Mouse (Mus musculus): ENCODE measurements around the gene Creld2.

Gene Creld2

DNA sequence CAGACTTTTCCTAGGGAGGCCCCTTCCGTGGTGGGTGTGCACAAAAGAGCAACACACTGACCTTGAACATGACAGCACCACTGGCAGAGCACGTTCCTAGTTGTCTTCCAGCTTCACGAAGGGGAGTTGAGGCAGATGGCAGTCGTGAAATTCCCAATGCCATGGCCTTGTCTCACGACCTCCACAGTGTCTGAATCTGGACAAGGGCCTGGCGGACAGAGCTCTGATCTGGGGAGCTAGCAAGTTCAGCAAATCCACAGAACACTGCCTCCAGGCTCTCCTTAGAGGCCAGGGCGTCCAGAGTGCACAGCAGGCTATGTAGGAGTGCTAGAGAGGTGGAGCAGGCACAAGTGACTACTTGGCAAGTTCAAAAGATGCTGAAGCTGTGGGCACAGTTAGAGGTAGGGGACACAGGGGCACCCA, 47.5 kb downstream of the Creld2 start:
- DNase-seq (ENCODE audit: extremely low spot score), result peak; percentile 22

GRCm38 (mm10) chr15:88867368-88868023, 48.0 kb downstream of the Creld2 start:
- peak; percentile 61 for DNase-seq (ENCODE audit: extremely low spot score)

DNA sequence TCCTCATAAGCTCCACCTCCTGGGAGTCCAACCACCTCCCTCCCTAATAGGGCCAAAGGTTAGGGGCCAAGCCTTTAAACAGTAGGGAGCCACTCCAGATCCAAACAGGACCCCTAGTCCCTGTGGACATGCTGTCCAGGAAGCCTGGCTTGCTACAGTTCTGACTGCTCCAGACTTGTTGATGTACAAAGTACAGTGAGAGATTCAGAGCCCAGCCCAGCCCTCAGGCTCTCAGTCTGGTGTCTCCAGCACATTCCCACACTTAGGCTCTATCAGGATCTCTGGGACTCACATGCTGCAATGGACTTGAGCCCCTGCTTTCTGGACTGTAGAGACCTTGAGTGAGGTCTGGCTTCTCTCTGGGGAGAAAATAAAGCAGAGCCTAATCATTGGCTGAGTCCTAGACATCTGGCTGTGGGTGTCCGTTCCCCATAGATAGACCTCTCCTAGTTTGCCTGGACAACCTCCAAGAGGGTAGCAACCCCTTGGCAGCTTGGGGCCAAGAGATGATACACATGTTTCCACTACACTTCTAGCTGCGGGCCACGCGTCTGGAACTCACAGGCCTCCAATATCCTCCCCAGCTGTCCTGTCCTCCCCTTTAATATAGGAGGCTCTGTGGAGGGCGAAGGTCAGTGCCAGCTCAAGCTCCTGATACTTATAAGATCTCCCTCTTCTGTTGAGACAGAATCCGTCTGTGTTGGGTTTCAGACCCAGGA, 48.7 kb downstream of the Creld2 start:
- no peak for DNase-seq (ENCODE audit: extremely low spot score)

- no peak for DNase-seq (ENCODE audit: extremely low spot score)
These were observed 51.2 kb downstream of the Creld2 start for GRCm38 (mm10) chr15:88870418-88871185.

- no peak for DNase-seq (ENCODE audit: extremely low spot score)
These were observed 54.6 kb downstream of the Creld2 start for GRCm38 (mm10) chr15:88874061-88874460.

DNA sequence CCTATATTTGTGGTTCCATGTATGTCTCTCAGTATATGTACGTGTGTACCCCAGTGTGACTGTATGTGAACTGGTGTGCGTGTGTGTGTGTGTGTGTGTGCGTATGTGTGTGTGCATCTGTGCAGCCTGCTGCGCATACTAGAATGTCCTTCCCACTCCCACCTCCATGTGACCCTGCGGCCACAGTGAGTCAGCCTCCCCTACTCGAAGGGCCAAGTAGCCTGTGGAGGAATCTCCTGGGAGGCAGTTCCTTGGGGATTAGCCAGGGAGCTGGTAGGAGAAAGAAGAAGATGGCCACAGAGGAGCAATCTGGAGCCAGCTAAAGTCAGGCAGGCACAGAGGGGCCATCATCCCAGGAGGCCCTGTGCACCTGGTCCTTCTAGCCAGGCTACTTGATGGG, 55.0 kb downstream of the Creld2 start:
- DNase-seq (ENCODE audit: extremely low spot score), result no peak

DNA sequence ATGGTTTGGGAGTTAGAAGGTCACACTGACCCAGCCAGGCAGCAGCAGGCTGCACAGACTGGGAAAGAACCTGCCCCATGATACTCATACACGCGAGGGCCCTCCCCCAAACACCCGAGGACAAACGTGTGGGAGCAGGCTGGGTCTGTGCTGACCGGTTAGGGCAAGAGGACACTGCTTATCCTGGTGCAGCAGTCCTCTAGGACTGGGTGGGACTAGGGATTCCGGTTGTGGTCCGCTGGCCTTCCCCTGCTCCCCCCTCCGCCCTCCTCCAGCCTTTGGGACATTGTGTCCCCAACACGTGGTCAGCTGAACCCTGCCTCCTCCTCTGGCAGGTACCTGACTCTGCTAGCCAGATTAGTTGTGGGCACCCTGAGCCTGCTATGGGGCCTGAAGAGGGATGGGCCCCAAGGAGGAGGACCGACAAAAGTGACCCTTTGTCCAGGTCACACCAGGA, 56.2 kb downstream of the Creld2 start:
- DNase-seq (ENCODE audit: extremely low spot score), result no peak

All from embryo, embryonic 9.5 days (tissue).